Mouse (Mus musculus) heart, postnatal 0 days (tissue): ENCODE data around the gene Kcnk15.

Source experiments
- CTCF ChIP-seq: IDR thresholded peaks from 2 replicates; pipeline ENCODE4 v1.5.1; 2016; ENCODE audit warnings: antibody characterized with exemption, control low read depth, low read depth
- EP300 ChIP-seq: IDR thresholded peaks from 2 replicates; pipeline ENCODE4 v1.6.1; 2016; ENCODE audit warnings: antibody characterized with exemption, low read depth

DNA sequence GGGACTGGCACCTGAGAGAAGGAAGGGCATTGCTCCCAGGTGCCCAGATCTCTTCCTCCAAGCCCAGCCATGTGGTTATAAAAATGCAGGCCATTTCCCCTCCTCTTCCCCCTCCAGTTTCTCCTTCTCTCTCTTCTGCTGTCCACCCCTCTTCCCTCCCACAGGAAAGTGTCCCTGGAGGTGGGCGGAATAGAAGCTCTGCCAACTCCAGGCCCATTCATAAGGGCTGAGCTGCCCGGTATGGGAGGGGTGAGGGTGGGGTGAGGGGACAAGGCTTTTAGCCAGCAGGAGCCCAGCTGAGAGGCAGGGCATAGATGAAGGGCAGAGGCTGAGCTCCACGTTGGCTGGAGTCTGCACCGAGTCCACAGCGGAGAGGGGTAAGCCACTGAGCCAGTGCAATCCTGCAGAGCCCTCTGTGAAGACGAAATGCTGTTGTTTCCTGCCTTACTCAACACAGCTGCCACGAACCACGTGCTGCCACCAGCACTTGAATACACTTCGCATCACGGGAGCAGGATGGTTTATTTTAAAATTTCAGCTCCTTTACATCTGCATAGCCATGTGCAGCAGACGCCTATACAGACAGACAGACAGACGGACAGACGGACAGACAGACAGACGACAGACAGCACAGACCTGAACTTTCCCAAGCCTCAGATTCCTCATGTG, 23.5 kb downstream of the Kcnk15 start:
- TF ChIP-seq CTCF (no peak), EP300 (no peak)
